Mouse (Mus musculus): Measurements from ENCODE around the gene Nubp2. TPM values are rescaled to one million over a fixed set of nuclear protein-coding genes. Genes with fewer than 3 reads are reported as not detected.

Gene Nubp2
- polyA plus RNA-seq, 1 experiment from 2014 or later, result 51.3 TPM

DNA sequence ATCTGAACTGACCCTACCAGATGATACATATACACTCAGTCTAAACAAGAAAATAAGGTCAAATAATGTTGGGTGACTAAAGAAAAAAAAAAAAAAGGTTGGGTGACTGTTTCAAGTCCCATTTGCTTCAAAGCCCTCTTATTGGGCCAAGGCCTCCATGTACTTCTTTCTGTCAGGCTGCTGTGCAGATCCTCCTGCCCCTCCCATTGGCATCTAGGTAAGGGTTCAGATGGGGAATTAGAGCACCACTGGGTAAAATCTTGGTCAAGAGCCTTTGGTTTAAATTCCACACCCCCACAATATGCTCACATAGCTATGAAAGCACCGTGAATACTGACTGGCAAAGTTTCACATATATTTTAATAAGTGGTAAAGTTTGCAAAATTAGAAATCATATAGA is 37.1 kb upstream of the Nubp2 start:
- 97% methylated on average over 1 of the region's 1 CpGs for WGBS

DNA sequence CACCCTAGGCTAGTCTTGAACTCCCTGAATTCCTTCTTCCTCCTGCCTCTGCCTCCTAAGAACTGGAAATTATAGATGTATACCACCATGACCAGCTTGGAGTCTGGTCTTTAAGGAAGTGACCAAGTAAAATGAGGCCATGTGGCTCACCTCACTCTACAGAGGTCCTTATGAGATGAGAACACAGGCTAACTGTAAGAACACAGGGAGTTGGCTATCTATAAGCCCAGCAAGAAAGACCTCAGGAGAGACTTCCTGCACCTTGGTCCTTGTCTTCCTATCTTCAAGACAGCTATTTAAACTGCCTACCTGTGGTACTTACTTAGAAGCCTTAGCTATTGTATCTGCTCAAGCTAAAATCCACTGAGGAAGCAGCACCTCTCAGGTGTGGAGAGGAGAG is 27.8 kb upstream of the Nubp2 start:
- H3K4me2 ChIP-seq (replicated peaks; ENCODE audit: low read depth, low read length), result no peak overlapping the region
- H3K4me1 ChIP-seq (ENCODE audit: insufficient read depth, low read depth, low read length), result no peaks in the 10 kb centered on the region
- H3K9ac ChIP-seq (replicated peaks; ENCODE audit: low read depth), result no peak overlapping the region
- DNase-seq (ENCODE audit: low spot score), result no peak
- TF ChIP-seq EP300 (IDR thresholded peaks at IDR 0.05), result no peak
- TF ChIP-seq CTCF (IDR thresholded peaks at IDR 0.05), result no peak
- H3K27me3 ChIP-seq (replicated peaks; ENCODE audit: insufficient read depth, low read length), result no peaks in the 10 kb centered on the region
- H3K27ac ChIP-seq (ENCODE audit: low read length), result no peak overlapping the region
- no peak for ATAC-seq
- peaks cover 84% of the 10 kb centered on the region for H3K36me3 ChIP-seq (ENCODE audit: insufficient read depth, low read length)
- no peaks in the 10 kb centered on the region for H3K9me3 ChIP-seq (ENCODE audit: low read length)
- H3K4me3 ChIP-seq (ENCODE audit: low read depth, low read length), result no peak overlapping the region

More for the DNA sequence above, 37.1 kb upstream of the Nubp2 start:
- no peak for ATAC-seq
- Histone ChIP-seq H3K4me1 (ENCODE audit: insufficient read depth, low read depth, low read length) (no peaks in the 10 kb centered on the region), H3K27me3 (replicated peaks; ENCODE audit: insufficient read depth, low read length) (no peaks in the 10 kb centered on the region), H3K4me2 (replicated peaks; ENCODE audit: low read depth, low read length) (no peak overlapping the region), H3K27ac (ENCODE audit: low read length) (no peak overlapping the region), H3K4me3 (ENCODE audit: low read depth, low read length) (no peak overlapping the region), H3K9ac (replicated peaks; ENCODE audit: low read depth) (no peak overlapping the region), H3K9me3 (ENCODE audit: low read length) (no peaks in the 10 kb centered on the region), H3K36me3 (ENCODE audit: insufficient read depth, low read length) (peaks cover 46% of the 10 kb centered on the region)
- TF ChIP-seq EP300 (IDR thresholded peaks at IDR 0.05), result no peak
- no peak for DNase-seq (ENCODE audit: low spot score)

DNA sequence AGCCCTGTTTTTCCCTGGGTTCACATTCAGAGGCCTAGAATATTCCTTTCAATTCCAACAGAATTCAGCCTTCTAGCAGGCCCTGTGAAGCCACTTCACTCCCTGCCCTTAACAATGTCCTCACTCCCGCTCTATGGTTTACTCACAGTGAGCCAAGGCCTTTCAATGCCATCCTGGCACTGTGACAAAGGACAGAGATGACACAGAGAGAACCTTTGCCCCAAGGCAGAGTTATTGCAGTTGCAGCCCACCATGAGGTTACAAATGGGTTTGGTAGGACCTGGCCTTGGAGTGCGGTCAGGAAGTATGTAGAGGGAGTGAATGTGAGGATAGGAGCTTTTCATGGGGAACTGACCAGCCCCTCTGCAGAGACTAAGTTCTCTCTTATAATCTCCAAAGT is 21.4 kb upstream of the Nubp2 start:
- no peak overlapping the region for H3K9ac ChIP-seq (replicated peaks; ENCODE audit: low read depth)
- H3K4me1 ChIP-seq (ENCODE audit: insufficient read depth, low read depth, low read length), result no peaks in the 10 kb centered on the region
- WGBS, result 98% methylated on average over 2 of the region's 2 CpGs
- peaks cover 76% of the 10 kb centered on the region for H3K36me3 ChIP-seq (ENCODE audit: insufficient read depth, low read length)
- H3K9me3 ChIP-seq (ENCODE audit: low read length), result no peaks in the 10 kb centered on the region
- ATAC-seq (no peak), DNase-seq (ENCODE audit: low spot score) (no peak)
- no peak overlapping the region for H3K27ac ChIP-seq (ENCODE audit: low read length)
- no peak overlapping the region for H3K4me2 ChIP-seq (replicated peaks; ENCODE audit: low read depth, low read length)
- TF ChIP-seq CTCF (IDR thresholded peaks at IDR 0.05) (no peak), EP300 (IDR thresholded peaks at IDR 0.05) (no peak)
- no peak overlapping the region for H3K4me3 ChIP-seq (ENCODE audit: low read depth, low read length)
- H3K27me3 ChIP-seq (replicated peaks; ENCODE audit: insufficient read depth, low read length), result no peaks in the 10 kb centered on the region

DNA sequence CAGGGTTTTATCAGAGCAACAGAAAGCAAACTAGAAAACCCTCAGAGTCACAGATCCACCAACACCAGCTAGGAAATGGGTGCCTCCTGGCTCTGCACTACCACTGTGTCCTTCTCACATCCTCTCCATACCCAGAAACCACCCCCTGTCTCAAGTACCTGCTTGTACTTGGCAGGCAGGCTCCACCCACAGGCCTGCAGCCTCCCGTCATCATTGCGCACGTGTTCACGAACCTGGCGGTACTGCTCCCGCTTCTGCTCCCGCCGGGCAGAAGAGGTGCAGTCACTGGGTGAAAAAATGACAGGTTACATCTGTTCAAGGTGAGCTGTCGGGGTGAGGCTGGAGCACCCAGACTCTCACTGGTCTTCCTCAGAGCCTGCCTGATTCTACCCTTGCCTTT is 17.6 kb upstream of the Nubp2 start:
- Histone ChIP-seq H3K4me1 (ENCODE audit: insufficient read depth, low read depth, low read length) (no peaks in the 10 kb centered on the region), H3K36me3 (ENCODE audit: insufficient read depth, low read length) (peaks cover 83% of the 10 kb centered on the region), H3K4me3 (ENCODE audit: low read depth, low read length) (no peak overlapping the region), H3K27ac (ENCODE audit: low read length) (no peak overlapping the region), H3K9ac (replicated peaks; ENCODE audit: low read depth) (no peak overlapping the region), H3K4me2 (replicated peaks; ENCODE audit: low read depth, low read length) (no peak overlapping the region), H3K27me3 (replicated peaks; ENCODE audit: insufficient read depth, low read length) (no peaks in the 10 kb centered on the region), H3K9me3 (ENCODE audit: low read length) (no peaks in the 10 kb centered on the region)
- WGBS, result 78% methylated on average over 9 of the region's 9 CpGs
- TF ChIP-seq CTCF (IDR thresholded peaks at IDR 0.05), result no peak
- ATAC-seq, result peak; percentile 41
- no peak for DNase-seq (ENCODE audit: low spot score)

DNA sequence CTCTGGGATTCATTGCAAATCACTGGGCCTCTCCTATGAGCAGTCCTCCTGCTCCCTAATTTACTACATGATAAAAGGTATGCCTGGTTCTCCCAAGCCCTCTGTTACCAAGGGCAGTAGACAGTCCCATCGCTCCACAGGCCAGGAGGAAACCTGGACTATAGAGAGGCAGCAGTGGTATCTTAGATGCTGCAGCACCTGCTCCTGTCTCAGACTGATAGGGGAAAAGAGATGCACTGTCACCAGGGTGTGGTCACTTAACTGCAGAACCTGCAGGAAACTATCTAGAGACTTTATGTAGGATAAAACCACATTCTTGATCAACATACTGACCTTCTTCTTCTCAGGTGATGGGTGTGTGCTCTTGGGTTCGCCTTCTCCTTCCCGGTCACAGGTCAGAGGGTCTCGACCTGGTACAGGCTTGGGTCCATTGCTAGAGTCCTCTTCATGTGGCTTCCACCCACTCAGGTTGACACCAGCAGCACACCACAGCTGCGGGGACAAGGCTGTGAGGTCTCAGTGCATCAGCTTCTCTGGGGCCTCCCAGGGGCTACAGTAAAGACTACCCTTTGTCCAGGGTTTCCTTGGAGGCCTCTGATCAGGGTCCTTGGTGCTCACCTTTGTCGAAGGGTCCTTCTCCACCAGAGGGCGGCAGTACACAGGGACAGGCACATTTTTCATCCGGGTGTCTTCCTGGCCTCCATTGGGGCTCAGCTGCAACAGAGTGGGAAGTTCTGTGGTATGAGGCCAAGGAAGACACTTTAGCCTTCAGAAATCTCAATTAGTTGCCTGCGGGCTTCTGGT is 16.7 kb upstream of the Nubp2 start:
- Histone ChIP-seq H3K36me3 (ENCODE audit: insufficient read depth, low read length) (peaks cover 77% of the 10 kb centered on the region), H3K4me3 (ENCODE audit: low read depth, low read length) (no peak overlapping the region), H3K9ac (replicated peaks; ENCODE audit: low read depth) (no peak overlapping the region), H3K4me1 (ENCODE audit: insufficient read depth, low read depth, low read length) (no peaks in the 10 kb centered on the region), H3K27ac (ENCODE audit: low read length) (no peak overlapping the region), H3K27me3 (replicated peaks; ENCODE audit: insufficient read depth, low read length) (no peaks in the 10 kb centered on the region), H3K9me3 (ENCODE audit: low read length) (no peaks in the 10 kb centered on the region), H3K4me2 (replicated peaks; ENCODE audit: low read depth, low read length) (no peak overlapping the region)
- TF ChIP-seq EP300 (IDR thresholded peaks at IDR 0.05) (no peak), CTCF (IDR thresholded peaks at IDR 0.05) (peak; percentile 53)
- WGBS, result 69% methylated on average over 8 of the region's 9 CpGs
- ATAC-seq (no peak), DNase-seq (ENCODE audit: low spot score) (no peak)

DNA sequence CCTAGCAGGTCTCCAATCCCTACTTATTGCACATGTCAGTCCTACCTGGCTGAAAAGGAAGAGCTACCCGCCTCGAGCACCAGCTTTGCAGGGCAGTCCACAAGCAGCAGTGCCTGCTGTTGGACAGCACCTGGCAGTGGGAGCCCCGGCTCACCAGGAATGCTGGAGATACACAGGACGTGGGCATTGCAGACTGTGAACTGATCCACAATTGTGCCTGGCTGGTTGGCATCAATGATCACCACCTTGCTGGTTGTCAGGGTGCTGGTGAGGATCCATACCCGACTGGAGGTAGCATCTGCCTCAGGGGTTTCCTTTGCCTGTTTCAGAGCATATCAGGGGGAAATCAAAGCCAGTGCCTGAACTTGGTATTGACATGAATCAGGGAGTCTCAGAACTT is 16.0 kb upstream of the Nubp2 start:
- no peak for TF ChIP-seq CTCF (IDR thresholded peaks at IDR 0.05)
- no peak for TF ChIP-seq EP300 (IDR thresholded peaks at IDR 0.05)
- H3K36me3 ChIP-seq (ENCODE audit: insufficient read depth, low read length), result peaks cover 72% of the 10 kb centered on the region
- H3K4me2 ChIP-seq (replicated peaks; ENCODE audit: low read depth, low read length), result no peak overlapping the region
- no peak overlapping the region for H3K9ac ChIP-seq (replicated peaks; ENCODE audit: low read depth)
- ATAC-seq (no peak), DNase-seq (ENCODE audit: low spot score) (no peak)
- no peak overlapping the region for H3K4me3 ChIP-seq (ENCODE audit: low read depth, low read length)
- H3K27ac ChIP-seq (ENCODE audit: low read length), result no peak overlapping the region
- no peaks in the 10 kb centered on the region for H3K9me3 ChIP-seq (ENCODE audit: low read length)
- H3K4me1 ChIP-seq (ENCODE audit: insufficient read depth, low read depth, low read length), result no peaks in the 10 kb centered on the region
- H3K27me3 ChIP-seq (replicated peaks; ENCODE audit: insufficient read depth, low read length), result no peaks in the 10 kb centered on the region
- WGBS, result 86% methylated on average over 5 of the region's 5 CpGs

DNA sequence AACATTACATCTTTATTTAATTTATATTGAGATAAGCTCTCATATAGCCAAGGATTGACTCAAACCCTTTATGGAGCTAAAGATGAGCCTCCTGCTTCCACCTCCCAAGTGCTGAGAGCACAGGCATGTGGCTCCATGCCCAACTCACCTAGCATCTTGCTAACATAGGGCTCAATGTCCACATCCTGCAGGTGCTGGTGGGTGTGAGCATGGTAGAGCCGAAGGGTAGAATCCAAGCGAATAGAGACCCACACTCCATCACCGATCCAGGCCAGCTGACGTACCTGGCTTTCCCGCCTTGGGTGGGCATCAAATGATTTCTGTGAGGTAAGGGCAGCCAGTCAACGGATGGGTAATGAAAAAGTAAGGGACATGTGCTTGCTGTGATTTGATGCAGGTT is 13.9 kb upstream of the Nubp2 start:
- no peaks in the 10 kb centered on the region for H3K9me3 ChIP-seq (ENCODE audit: low read length)
- ATAC-seq, result no peak
- no peak overlapping the region for H3K4me3 ChIP-seq (ENCODE audit: low read depth, low read length)
- H3K36me3 ChIP-seq (ENCODE audit: insufficient read depth, low read length), result peaks cover 61% of the 10 kb centered on the region
- H3K27me3 ChIP-seq (replicated peaks; ENCODE audit: insufficient read depth, low read length), result no peaks in the 10 kb centered on the region
- TF ChIP-seq CTCF (IDR thresholded peaks at IDR 0.05), result no peak
- TF ChIP-seq EP300 (IDR thresholded peaks at IDR 0.05), result no peak
- no peak overlapping the region for H3K4me2 ChIP-seq (replicated peaks; ENCODE audit: low read depth, low read length)
- no peak overlapping the region for H3K27ac ChIP-seq (ENCODE audit: low read length)
- DNase-seq (ENCODE audit: low spot score), result no peak
- WGBS, result 91% methylated on average over 6 of the region's 6 CpGs
- H3K9ac ChIP-seq (replicated peaks; ENCODE audit: low read depth), result no peak overlapping the region
- no peaks in the 10 kb centered on the region for H3K4me1 ChIP-seq (ENCODE audit: insufficient read depth, low read depth, low read length)

Data from lung, postnatal 0 days (tissue).